Mouse (Mus musculus): ENCODE data around the gene Zmat5.

DNA sequence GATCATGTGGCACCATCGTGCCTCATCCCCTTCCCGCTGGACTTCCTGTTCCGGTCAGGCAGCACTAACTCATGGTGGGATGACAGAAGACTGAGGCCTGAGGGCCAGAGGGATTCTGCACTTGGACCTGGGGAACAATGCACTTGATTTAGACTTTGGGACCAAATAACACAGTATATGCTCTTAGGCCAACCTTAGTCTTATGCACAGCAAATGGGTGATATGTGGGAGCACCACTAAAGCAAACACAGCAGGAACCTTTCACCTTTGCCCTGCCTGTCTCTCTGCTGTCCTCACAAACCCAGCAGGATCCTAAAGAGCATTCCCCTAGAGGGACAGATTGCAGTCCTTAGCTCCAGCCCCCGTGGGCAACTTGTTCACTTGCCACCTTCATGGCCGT lies 36.3 kb downstream of the Zmat5 start:
- no peak for TF ChIP-seq POLR2A (IDR thresholded peaks at IDR 0.05; ENCODE audit: low read depth, low read length)
- no peak for TF ChIP-seq CTCF (IDR thresholded peaks at IDR 0.05; ENCODE audit: extremely low read depth, insufficient read depth, insufficient read length, insufficient replicate concordance)
